Mouse (Mus musculus) neural tube, embryonic 14.5 days (tissue): ENCODE results near the gene Usp16. TPM values are rescaled to one million over a fixed set of nuclear protein-coding genes. Genes with fewer than 3 reads are reported as not detected.

ENCODE experiments used
- ATAC-seq: fragments of 200-750 bp; cut with Nextera tagmentation; 2 replicates; pipeline ENCODE4 v1.8.0; 2017; ENCODE audit warnings: low read depth, mild to moderate bottlenecking, moderate TSS enrichment, moderate library complexity
- H3K27ac ChIP-seq: fragments of 300-500 bp; sonication (generic); 2 replicates; pipeline ENCODE4 v1.5.1; 2014; ENCODE audit warnings: low read depth, mild to moderate bottlenecking, control low read depth, low read length, moderate library complexity, mixed read lengths
- H3K27me3 ChIP-seq: fragments of 300-500 bp; sonication (generic); 2 replicates; pipeline ENCODE4 v1.6.1; 2014; ENCODE audit warnings: low read length; ENCODE audit not compliant: control insufficient read depth, insufficient read depth
- H3K36me3 ChIP-seq: fragments of 300-500 bp; sonication (generic); 2 replicates; pipeline ENCODE4 v1.6.1; 2014; ENCODE audit warnings: low read length, mixed read lengths; ENCODE audit not compliant: control insufficient read depth, insufficient read depth
- H3K4me1 ChIP-seq: fragments of 300-500 bp; sonication (generic); 2 replicates; pipeline ENCODE4 v1.6.1; 2014; ENCODE audit warnings: low read length; ENCODE audit not compliant: control insufficient read depth, insufficient read depth
- H3K4me2 ChIP-seq: fragments of 300-500 bp; sonication (generic); 2 replicates; pipeline ENCODE4 v1.6.1; 2014; ENCODE audit warnings: mild to moderate bottlenecking, low read depth, low read length, control low read depth
- H3K4me3 ChIP-seq: fragments of 300-500 bp; sonication (generic); 2 replicates; pipeline ENCODE4 v1.5.1; 2014; ENCODE audit warnings: low read depth, low read length, control low read depth, mixed read lengths
- H3K9ac ChIP-seq: fragments of 300-500 bp; sonication (generic); replicated peaks from 2 replicates; pipeline ENCODE4 v1.6.1; 2014; ENCODE audit warnings: low read depth, mild to moderate bottlenecking, control low read depth, low read length, mixed read lengths
- H3K9me3 ChIP-seq: fragments of 300-500 bp; sonication (generic); 2 replicates; pipeline ENCODE4 v1.6.1; 2016; ENCODE audit warnings: low read length; ENCODE audit not compliant: control insufficient read depth
- WGBS: fragments of 180-500 bp; shearing (Covaris S2); extraction: QIAGEN DNeasy Blood & Tissue Kit; methylation state at CpG from one replicate; pipeline ENCODE4 v1.1.7; 2014; 5-methylcytosine and 5-hydroxymethylcytosine counted together
- polyA plus RNA-seq: library from polyadenylated mRNA; unstranded; fragments of >200 nt; fragmentation: Nextera tagmentation; extraction: Ambion mirVana; gene quantifications from 2 replicates; pipeline ENCODE4 v1.2.1, GENCODE M21; 2014

The Usp16 gene
- polyA plus RNA-seq, 1 experiment from 2014 or later: 67.5 TPM

DNA sequence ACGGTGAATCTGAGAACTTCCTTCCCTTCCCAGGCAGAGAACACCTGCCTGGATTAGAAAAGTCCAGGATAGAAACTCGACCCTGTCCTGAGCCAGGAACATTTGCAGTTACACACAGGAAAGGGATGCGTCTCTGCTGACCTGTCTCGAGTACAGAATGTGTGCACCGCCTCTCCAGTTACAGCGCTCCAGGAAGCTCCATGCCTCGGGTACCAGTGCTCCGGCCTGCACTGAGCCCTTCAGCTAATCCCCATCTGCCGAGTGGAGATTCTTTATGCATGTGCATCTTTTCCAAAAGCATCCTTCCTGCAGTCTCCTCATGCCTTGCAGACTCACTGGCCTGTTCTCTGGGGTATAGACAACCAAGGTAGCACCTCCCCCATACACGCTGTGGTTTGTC is 74.3 kb downstream of the Usp16 start:
- Histone ChIP-seq H3K9ac (no peak overlapping the region), H3K27ac (no peak overlapping the region), H3K27me3 (no peaks in the 10 kb centered on the region), H3K4me2 (no peak overlapping the region), H3K4me3 (no peak overlapping the region), H3K9me3 (no peaks in the 10 kb centered on the region), H3K4me1 (no peaks in the 10 kb centered on the region), H3K36me3 (no peaks in the 10 kb centered on the region)
- no peak for ATAC-seq
- WGBS: 76% methylated on average over 10 of the region's 10 CpGs

Other genes with a start within 250 kb of the Usp16 start
- gene N6amt1, start 100.5 kb upstream of the Usp16 start, polyA plus RNA-seq: 25.9 and 26.4 TPM in 2 replicates
- gene Ltn1, start 22.1 kb upstream of the Usp16 start, polyA plus RNA-seq: 34.0 and 37.8 TPM in 2 replicates
- 14.4 and 14.7 TPM in 2 replicates for gene Rwdd2b, start 14.1 kb upstream of the Usp16 start, polyA plus RNA-seq
- 410 and 431 TPM in 2 replicates for gene Cct8, start 41.2 kb downstream of the Usp16 start, polyA plus RNA-seq
- not detected in 2 replicates for gene Map3k7cl, start 98.6 kb downstream of the Usp16 start, polyA plus RNA-seq
- 21.7 and 22.4 TPM in 2 replicates for gene Bach1, start 244.2 kb downstream of the Usp16 start, polyA plus RNA-seq